Mouse (Mus musculus): Measurements from ENCODE around the gene Kdsr. TPM values are rescaled to one million over a fixed set of nuclear protein-coding genes. Genes with fewer than 3 reads are reported as not detected.

Gene Kdsr
- polyA plus RNA-seq, 1 experiment, result 0.02 TPM

DNA sequence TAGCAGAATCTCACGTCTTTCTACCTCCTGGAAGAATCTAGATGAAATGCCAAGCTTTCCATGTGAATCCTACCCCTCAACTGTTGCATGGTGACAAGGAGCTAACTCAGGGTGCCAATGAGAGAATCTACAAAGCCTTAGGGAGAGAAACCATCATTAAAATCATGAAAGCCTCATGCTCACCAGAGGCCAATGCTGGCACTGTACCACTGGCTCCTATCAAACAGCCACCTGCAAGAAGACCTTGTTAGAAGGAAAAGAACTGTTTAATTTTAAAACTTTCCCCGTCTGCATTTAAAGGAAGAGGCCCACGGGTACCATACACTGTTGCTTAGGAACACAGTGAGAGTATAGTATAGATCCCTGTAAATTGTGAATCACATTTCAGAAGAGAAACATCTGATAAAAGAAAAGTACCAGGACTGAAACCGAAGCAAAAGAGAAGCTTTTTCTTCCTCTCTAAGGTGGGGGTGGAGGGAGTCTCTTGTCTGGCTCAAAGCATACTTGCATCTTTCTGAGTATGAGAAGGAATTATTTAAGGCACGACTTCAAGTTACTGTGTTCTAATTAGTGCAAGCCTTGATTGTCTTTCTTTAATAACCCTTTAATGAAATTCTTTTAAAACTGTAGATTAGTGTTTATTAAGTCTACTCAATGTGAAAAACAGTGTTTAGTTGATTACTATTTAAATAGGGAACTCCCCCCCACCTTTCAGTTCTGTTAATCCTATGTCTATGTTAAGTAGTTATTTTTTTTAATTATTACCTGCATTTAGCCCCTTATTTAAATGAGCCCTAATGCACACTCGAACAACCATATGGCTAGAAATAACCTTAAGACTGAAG, 52.3 kb downstream of the Kdsr start:
- Histone ChIP-seq H3K9me3 (ENCODE audit: control insufficient read depth, low read length) (no peaks in the 10 kb centered on the region; the same call in 1 of the 2 replicates), H3K4me1 (ENCODE audit: control insufficient read depth) (no peaks in the 10 kb centered on the region), H3K36me3 (ENCODE audit: control insufficient read depth) (no peaks in the 10 kb centered on the region), H3K4me3 (replicated peaks) (no peak overlapping the region), H3K27me3 (ENCODE audit: control insufficient read depth) (peaks cover 11% of the 10 kb centered on the region)
- TF ChIP-seq GATA1 (IDR thresholded peaks at IDR 0.05; ENCODE audit: low read length) (no peak), TAL1 (IDR thresholded peaks at IDR 0.05; ENCODE audit: low read length) (no peak)

DNA sequence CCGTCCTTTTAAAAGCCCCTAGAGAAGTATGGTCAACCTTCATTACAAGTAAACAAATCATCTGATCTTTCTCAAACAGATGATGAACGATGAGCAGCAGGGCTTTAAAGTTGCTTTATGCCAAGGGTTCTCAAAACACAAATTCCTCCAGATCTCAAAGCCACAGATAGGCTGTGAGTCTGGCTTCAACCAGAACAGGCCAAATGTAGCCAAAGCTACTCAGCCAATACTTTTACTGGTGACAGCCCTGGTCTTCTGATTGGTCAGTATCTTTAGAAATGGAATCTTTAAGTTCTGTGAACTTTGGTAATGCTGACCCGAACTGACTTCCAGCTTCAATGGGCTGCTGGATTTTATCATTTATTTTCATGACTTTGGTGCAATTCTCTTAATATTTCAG, 56.3 kb downstream of the Kdsr start:
- Histone ChIP-seq H3K4me3 (replicated peaks) (no peak overlapping the region), H3K36me3 (ENCODE audit: control insufficient read depth) (no peaks in the 10 kb centered on the region), H3K9me3 (ENCODE audit: control insufficient read depth, low read length) (no peaks in the 10 kb centered on the region), H3K27me3 (ENCODE audit: control insufficient read depth) (no peaks in the 10 kb centered on the region), H3K4me1 (ENCODE audit: control insufficient read depth) (no peaks in the 10 kb centered on the region)
- no peak for TF ChIP-seq GATA1 (IDR thresholded peaks at IDR 0.05; ENCODE audit: low read length)

DNA sequence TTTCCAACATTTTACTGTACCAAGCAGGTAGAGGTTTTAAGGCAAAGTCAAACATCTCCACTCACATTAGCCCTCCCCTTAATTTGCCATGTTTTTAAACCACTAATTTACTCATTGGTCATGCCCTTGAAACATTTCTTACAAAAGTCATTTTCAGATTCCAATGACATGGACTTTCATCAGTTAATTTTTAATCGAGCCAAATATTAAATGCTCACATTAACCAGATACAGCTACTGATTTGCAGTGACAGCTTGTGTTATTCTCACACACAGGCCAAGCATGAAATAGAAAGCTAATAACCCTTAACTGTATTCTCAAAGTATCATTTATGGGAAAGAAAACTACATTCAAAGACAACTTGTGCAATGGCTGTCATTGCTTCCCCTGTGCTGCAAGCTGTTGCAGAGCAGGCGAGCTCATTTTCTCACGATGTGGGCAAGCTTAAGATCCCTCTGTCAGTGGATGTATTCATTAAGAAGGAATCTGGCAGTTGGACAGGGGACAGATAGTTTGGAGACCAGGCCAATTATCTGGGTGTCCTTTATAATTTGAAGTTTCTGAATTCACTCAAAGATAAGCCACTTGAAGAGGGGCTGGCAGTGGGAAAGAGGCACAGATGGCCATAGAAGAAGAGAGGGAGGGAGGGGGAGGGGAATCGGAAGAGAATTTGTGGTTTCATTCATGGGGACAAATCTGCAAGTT, 56.9 kb downstream of the Kdsr start:
- no peak overlapping the region for H3K4me3 ChIP-seq (replicated peaks)

DNA sequence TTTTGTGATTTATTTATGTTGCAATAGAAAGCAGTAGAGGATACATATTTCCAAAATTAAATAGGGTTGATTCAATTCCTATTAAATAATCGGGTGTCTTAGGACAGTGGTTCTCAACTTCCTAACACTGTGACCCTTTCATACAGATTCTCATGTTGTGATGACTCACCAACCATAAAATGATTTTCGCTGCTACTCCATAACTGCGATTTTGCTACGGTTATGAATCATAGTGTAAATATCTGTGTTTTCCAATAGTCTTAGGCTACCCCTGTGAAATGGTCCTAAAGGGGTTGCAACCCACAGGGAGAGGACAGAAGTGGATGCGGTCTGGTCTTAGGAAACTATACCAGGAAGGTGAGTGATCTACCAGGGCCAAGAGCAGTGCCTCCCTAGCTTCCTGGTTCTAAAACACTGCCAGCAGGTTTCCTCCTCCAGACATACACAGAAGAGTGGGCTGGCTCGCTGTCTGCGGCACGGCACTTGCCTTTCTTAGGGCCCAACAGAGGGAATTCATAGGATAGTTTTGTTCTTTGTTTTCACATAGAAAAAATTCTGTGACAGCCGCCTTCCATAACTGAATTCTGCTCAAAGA, 58.9 kb downstream of the Kdsr start:
- Histone ChIP-seq H3K4me1 (ENCODE audit: control insufficient read depth) (no peaks in the 10 kb centered on the region), H3K9me3 (ENCODE audit: control insufficient read depth, low read length) (no peaks in the 10 kb centered on the region), H3K4me3 (replicated peaks) (no peak overlapping the region), H3K36me3 (ENCODE audit: control insufficient read depth) (no peaks in the 10 kb centered on the region), H3K27me3 (ENCODE audit: control insufficient read depth) (no peaks in the 10 kb centered on the region)
- no peak for TF ChIP-seq GATA1 (IDR thresholded peaks at IDR 0.05; ENCODE audit: low read length)
- no peak for TF ChIP-seq TAL1 (IDR thresholded peaks at IDR 0.05; ENCODE audit: low read length)

More for the DNA sequence above, 56.9 kb downstream of the Kdsr start:
- no peak for TF ChIP-seq TAL1 (IDR thresholded peaks at IDR 0.05; ENCODE audit: low read length)
- no peak for TF ChIP-seq GATA1 (IDR thresholded peaks at IDR 0.05; ENCODE audit: low read length)
- Histone ChIP-seq H3K36me3 (ENCODE audit: control insufficient read depth) (no peaks in the 10 kb centered on the region), H3K9me3 (ENCODE audit: control insufficient read depth, low read length) (no peaks in the 10 kb centered on the region), H3K4me1 (ENCODE audit: control insufficient read depth) (no peaks in the 10 kb centered on the region), H3K27me3 (ENCODE audit: control insufficient read depth) (no peaks in the 10 kb centered on the region)

DNA sequence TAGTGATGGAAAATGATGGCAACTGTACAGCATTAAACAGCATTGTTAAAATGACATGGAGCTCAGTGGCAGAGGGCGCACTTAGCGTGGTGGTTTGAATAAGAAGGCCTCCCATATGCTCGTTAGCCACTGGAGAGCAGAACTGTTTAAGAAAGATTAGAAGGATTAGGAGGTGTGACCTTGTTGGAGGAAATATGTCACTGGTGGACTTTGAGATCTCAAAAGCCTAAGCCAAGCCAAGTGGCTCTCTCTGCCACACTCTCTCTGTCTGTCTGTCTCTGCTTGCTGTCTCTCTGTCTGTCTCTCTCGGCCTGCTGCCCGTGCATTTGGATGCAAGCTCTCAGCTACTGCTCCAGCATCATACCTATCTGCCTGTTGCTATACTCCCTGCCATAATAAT, 63.1 kb downstream of the Kdsr start:
- no peaks in the 10 kb centered on the region for H3K36me3 ChIP-seq (ENCODE audit: control insufficient read depth)
- H3K9me3 ChIP-seq (ENCODE audit: control insufficient read depth, low read length), result no peaks in the 10 kb centered on the region
- no peaks in the 10 kb centered on the region for H3K27me3 ChIP-seq (ENCODE audit: control insufficient read depth)
- H3K4me3 ChIP-seq (replicated peaks), result no peak overlapping the region
- TF ChIP-seq TAL1 (IDR thresholded peaks at IDR 0.05; ENCODE audit: low read length) (no peak), GATA1 (IDR thresholded peaks at IDR 0.05; ENCODE audit: low read length) (no peak)
- peaks cover 3% of the 10 kb centered on the region; the same call in 1 of the 2 replicates for H3K4me1 ChIP-seq (ENCODE audit: control insufficient read depth)

DNA sequence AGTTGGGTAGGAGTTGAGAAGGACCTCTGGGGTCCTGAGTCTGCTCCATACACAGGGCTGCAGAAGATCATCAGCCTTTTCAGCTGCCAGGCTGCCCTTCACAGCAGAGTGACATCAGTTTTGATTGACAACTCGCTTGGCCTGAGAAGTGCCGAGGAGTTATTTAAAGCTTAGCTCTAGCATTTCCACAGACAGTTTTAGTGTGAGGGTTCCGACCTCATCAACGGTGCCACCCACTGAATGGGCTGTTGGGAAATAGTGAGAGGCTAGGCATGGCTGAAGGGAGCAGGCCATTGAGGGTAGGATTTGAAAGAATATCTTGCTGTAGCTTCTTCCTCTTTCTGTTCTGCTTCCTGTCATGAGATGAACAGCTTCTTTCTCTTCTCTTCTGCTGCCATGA, 63.9 kb downstream of the Kdsr start:
- H3K4me3 ChIP-seq (replicated peaks), result no peak overlapping the region
- H3K36me3 ChIP-seq (ENCODE audit: control insufficient read depth), result no peaks in the 10 kb centered on the region
- peaks cover 3% of the 10 kb centered on the region; the same call in 1 of the 2 replicates for H3K4me1 ChIP-seq (ENCODE audit: control insufficient read depth)
- TF ChIP-seq GATA1 (IDR thresholded peaks at IDR 0.05; ENCODE audit: low read length) (no peak), TAL1 (IDR thresholded peaks at IDR 0.05; ENCODE audit: low read length) (no peak)
- no peaks in the 10 kb centered on the region for H3K9me3 ChIP-seq (ENCODE audit: control insufficient read depth, low read length)
- H3K27me3 ChIP-seq (ENCODE audit: control insufficient read depth), result no peaks in the 10 kb centered on the region

DNA sequence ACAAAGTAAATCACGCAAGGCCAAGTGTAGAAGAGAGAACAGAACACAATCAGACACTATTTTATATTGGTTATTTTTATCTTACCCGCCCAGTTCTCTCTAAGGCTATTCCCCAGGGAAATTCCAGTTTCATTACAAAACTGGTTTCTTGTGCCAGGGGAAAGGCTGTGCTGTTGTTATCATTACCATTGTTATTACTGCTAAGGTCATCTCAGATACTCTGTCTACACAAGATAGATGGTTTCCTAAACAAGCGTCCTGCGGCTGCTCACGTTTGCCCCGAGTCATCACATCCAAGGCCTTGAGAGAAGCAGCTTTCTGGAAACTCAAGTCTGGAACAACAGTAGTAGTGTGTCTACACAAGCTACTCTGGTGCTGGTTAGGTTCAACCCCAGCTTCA, 65.2 kb downstream of the Kdsr start:
- Histone ChIP-seq H3K36me3 (ENCODE audit: control insufficient read depth) (no peaks in the 10 kb centered on the region), H3K4me1 (ENCODE audit: control insufficient read depth) (peaks cover 3% of the 10 kb centered on the region; the same call in 1 of the 2 replicates), H3K27me3 (ENCODE audit: control insufficient read depth) (no peaks in the 10 kb centered on the region), H3K4me3 (replicated peaks) (no peak overlapping the region), H3K9me3 (ENCODE audit: control insufficient read depth, low read length) (no peaks in the 10 kb centered on the region)
- TF ChIP-seq GATA1 (IDR thresholded peaks at IDR 0.05; ENCODE audit: low read length), result no peak
- TF ChIP-seq TAL1 (IDR thresholded peaks at IDR 0.05; ENCODE audit: low read length), result no peak

DNA sequence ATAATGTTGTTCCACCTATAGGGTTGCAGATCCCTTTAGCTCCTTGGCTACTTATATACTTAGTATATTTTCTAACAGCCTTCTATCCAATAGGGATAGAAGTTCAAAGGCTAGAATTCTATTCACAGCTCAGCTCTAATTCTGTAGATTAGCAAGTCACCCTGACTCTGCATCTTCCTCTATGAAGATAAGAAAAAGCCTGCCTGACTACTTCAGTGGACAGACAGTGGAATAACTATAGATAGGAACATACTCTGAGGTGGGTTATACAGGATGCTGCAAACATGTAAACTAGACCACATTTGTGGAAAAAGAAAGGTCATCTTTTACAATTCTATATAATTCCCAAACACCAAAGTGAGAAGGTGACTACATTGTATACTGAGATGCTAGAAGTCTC, 66.9 kb downstream of the Kdsr start:
- Histone ChIP-seq H3K4me3 (replicated peaks) (no peak overlapping the region), H3K4me1 (ENCODE audit: control insufficient read depth) (peaks cover 3% of the 10 kb centered on the region; the same call in 1 of the 2 replicates), H3K36me3 (ENCODE audit: control insufficient read depth) (no peaks in the 10 kb centered on the region), H3K27me3 (ENCODE audit: control insufficient read depth) (no peaks in the 10 kb centered on the region), H3K9me3 (ENCODE audit: control insufficient read depth, low read length) (no peaks in the 10 kb centered on the region)
- TF ChIP-seq TAL1 (IDR thresholded peaks at IDR 0.05; ENCODE audit: low read length) (no peak), GATA1 (IDR thresholded peaks at IDR 0.05; ENCODE audit: low read length) (no peak)

DNA sequence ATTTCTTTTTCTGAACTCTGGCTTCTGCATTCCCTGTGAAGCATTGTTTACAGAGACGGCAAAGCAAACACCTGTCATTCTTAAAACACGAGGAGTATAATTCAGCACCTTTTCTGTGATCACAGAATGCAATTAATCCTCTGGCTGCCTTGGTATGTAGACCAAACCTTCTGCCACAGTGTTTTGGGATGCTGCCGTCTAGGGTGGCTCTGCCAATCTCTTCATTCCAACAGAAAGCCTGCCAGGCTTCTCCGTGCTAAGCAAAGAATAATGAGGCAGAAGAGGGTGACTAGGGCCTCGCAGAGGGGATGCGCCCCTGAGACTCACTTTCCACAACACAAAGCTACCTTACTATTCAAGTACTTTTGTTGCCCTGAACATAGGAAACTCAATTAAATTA, 68.6 kb downstream of the Kdsr start:
- no peaks in the 10 kb centered on the region for H3K9me3 ChIP-seq (ENCODE audit: control insufficient read depth, low read length)
- H3K4me1 ChIP-seq (ENCODE audit: control insufficient read depth), result peaks cover 3% of the 10 kb centered on the region
- TF ChIP-seq GATA1 (IDR thresholded peaks at IDR 0.05; ENCODE audit: low read length) (no peak), TAL1 (IDR thresholded peaks at IDR 0.05; ENCODE audit: low read length) (no peak)
- H3K36me3 ChIP-seq (ENCODE audit: control insufficient read depth), result no peaks in the 10 kb centered on the region
- no peak overlapping the region for H3K4me3 ChIP-seq (replicated peaks)
- H3K27me3 ChIP-seq (ENCODE audit: control insufficient read depth), result no peaks in the 10 kb centered on the region
